Mouse (Mus musculus) lung, postnatal 4 days (tissue): ENCODE data around the gene Arhgap35.

Experiments
- DNase-seq, 2 experiments: peaks; one replicate each; pipeline ENCODE4 v3.0.0; 2021

Arhgap35 gene

GRCm38 (mm10) chr7:16517198-16517597 lies 97.6 kb downstream of the Arhgap35 start:
- DNase-seq: no peak

- DNase-seq: peak; percentile 61 to 78
Observed at GRCm38 (mm10) chr7:16507284-16507683, 107.5 kb downstream of the Arhgap35 start.

DNA sequence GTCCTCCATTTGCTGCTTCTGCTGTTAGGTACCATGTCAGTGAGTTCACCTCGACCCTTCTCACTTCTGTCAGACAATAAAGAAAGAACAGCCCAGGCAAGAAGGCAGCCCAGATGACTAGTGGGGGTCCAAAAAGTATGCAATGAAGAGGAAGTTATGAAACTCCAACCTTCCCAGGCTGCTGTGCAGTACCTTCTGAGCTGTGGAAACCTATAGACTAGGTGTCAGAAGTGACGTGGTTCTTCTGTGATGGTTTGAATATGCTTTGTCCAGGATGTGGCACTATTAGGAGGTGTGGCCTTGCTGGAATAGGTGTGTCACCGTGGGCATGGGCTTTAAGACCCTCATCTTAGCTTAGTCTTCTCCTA lies 109.6 kb downstream of the Arhgap35 start:
- DNase-seq: no peak

GRCm38 (mm10) chr7:16504573-16505225 lies 110.1 kb downstream of the Arhgap35 start:
- DNase-seq: no peak

DNA sequence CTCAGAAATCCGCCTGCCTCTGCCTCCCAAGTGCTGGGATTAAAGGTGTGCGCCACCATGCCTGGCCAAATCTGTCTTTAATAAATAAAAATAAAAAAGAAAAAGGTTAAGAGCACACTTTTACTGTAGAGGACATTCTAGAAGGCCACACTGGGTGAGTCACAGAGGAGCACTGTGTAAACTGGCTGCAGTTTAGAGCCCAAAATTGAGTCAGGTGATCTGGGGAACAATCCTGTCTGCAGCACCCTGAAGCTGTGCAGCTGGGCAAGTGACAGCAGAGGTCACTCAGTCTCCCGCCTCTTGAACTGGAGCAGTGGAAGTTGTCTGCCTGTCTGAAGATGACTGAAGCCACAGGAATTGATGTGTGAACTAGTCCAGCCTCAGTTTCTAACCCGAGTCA lies 113.2 kb downstream of the Arhgap35 start:
- no peak for DNase-seq

GRCm38 (mm10) chr7:16499671-16500104 lies 115.1 kb downstream of the Arhgap35 start:
- no peak for DNase-seq

- no peak for DNase-seq
Observed at GRCm38 (mm10) chr7:16496260-16496659, 118.5 kb downstream of the Arhgap35 start.

DNA sequence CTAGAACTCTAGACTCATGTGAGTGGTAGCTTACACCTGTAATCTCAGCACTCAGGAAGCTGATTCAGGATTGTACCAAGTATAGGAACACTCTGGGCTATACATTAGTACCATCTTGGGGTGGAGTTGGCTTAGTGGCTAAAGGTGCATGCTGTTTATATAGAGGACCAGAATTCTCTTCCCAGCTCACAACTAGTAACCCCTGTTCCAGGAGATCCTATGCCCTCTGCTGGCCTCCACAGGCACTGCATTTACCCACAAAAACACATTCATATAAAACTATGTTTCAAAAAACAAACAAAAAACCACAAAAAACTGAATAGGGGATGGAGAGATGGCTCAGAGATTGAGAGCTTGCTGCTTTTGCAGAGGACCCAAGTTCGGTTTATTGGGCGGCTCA lies 121.4 kb downstream of the Arhgap35 start:
- DNase-seq: peak in 1 of 2 experiments; percentile 54

DNA sequence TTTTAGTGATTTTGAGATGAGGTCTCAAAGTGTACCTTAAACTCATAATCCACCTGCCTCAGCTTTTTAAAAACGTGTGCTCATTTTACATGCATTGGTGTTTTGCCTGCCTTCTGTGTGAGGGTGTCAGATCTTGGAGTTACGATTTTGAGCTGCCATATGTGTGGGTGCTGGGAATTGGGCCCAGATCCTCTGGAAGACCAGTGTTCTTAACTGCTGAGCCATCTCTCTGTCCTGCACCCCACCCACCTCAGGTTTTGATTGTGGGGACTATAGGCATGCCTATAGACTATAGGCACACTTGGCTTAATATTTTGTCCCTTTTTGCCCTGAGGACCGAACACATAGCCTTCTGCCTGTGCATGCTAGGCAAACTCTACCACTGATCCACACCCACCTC lies 122.6 kb downstream of the Arhgap35 start:
- DNase-seq: no peak

- peak; percentile 62 to 77 for DNase-seq
Observed at GRCm38 (mm10) chr7:16491759-16492158, 123.0 kb downstream of the Arhgap35 start.

DNA sequence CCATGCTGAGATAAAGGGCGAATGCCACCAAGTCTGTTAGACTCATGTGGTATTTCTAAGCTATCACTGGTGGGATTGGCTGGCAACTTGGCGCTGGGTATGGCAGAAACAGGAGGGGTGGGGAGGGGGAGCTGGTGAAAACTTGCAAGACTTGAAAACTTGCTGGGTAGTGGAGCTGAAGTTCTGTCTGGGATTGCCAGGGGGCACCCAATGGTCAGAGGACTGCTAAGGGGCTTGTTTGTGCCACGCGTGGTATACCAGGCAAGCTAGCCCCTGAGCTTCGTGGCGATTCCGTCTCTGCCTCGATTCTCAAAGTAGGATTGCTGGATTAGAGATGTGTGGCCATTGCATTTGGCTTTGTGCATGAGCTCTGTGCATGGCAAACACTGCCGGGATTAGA lies 124.8 kb downstream of the Arhgap35 start:
- DNase-seq: peak in 1 of 2 experiments; percentile 41

- no peak for DNase-seq
Observed at GRCm38 (mm10) chr7:16488816-16489215, 126.0 kb downstream of the Arhgap35 start.

- no peak for DNase-seq
Observed at GRCm38 (mm10) chr7:16477628-16478027, 137.2 kb downstream of the Arhgap35 start, which contains the start of gene Npas1. Gene Npas1, minus strand, starts transcription at chr7:16477728.

GRCm38 (mm10) chr7:16476600-16476989 lies 138.2 kb downstream of the Arhgap35 start:
- DNase-seq: peak in 1 of 2 experiments; percentile 31

- DNase-seq: no peak
Observed at GRCm38 (mm10) chr7:16475764-16476599, 138.8 kb downstream of the Arhgap35 start.

- no peak for DNase-seq
Observed at GRCm38 (mm10) chr7:16475321-16475720, 139.5 kb downstream of the Arhgap35 start.

- peak; percentile 37 to 56 for DNase-seq
Observed at GRCm38 (mm10) chr7:16474445-16474844, 140.3 kb downstream of the Arhgap35 start.

- DNase-seq: no peak
Observed at GRCm38 (mm10) chr7:16473847-16474246, 140.9 kb downstream of the Arhgap35 start.

DNA sequence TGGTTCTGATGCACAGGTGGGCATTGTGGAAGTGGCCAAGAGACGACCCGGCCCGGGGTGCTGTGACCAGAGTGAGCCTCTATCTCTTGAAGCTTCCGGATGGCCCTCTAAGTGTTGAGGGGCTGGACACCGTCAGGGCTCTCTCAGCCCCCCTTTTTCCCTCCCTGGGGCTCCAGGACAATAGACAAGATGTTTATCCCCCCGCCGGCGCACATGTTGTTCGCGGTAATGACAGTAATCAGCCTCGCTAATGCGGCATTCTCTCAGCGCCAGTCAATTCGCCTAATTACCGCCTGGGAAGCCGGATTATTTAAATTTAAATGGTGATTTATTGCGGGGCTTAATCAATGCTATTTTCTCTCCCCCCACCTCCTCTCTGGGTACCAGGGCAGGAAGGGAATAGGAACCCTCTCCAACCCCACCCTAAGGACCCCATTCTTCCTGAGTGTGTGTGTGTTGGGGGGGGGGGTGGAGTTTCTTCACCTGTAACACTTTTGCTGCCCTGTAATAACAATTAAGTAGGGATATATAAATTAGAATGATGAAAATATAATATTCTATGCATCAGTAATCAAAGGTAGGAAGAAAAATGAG lies 142.6 kb downstream of the Arhgap35 start:
- no peak for DNase-seq

DNA sequence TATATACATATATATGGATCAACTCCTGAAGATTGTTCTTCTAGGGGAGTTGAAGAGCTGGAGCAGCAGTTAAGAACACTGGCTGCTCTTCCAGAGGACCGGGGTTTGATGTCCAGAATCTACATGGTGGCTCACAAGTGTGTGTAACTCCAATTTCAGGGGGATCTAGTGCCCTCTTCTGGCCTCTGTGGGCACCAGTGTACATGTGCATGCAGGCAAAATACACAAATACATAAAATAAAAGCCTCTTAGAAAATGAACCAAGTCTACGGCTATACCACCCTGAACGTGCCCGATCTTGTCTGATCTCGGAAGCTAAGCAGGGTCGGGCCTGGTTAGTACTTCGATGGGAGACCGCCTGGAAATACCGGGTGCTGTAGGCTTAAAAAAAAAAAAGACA lies 143.2 kb downstream of the Arhgap35 start:
- DNase-seq: peak in 1 of 2 experiments; percentile 26

DNA sequence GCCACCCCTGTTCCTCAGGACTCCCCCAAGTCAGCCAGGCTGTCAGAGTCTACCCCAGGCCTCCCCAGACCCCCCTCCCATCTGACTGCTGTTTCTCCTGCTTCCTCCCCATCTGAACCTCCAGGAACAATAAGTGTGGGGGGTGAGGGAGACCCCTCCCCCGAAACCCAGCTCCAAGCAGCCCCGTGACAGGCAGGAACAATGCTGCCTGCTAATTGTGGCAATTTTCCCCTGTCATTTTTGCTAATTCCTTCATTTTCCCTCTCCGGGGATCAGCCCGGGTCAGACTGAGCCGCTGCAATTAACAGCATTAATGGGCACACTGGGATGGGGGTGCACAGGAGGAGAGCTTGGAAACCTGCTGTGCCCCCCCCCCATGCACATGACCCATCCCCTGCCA lies 146.7 kb downstream of the Arhgap35 start:
- no peak for DNase-seq

- DNase-seq: peak in 1 of 2 experiments; percentile 33
Observed at GRCm38 (mm10) chr7:16466565-16466964, 148.2 kb downstream of the Arhgap35 start.

DNA sequence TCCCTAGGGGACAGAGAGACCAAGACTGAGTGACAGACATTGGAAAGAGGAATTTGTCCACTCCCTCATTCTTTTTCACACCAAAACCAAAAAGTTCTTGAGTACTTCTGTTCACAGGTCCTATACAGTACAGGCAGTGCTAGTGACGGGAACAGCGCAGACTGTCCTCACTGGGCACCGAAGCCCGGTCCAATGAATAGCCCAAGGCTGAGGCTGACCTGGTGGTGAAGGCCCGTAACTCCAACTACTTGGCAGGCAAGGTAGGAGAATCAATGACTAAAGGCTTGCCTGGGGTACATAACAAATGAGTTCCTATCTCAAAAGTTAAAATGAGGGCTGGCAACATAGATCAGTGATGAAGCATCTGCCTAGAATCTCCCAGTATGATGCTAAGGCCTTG lies 149.2 kb downstream of the Arhgap35 start:
- DNase-seq: no peak

DNA sequence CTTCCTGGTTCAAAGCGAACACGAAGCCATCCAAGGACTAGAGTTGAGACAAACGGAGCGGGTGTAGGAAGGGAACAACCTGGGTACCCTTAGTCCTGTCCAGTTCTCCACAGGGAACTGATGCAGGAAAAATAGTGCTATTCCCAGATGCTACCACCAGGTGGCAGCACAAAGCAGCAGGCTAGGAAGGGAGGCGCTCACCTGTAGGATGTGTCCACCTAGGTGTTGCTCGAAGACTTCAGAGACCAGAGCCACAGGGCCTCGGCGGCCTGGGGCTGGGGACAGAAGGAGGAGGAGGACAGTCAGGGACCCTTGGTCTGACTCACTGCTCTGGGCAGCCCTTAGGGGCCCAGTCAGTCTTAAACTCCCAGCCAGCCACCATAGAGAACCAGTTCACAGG lies 149.6 kb downstream of the Arhgap35 start:
- peak; percentile 52 to 80 for DNase-seq
